8 mouse cellular contexts compared by ENCODE assay signal in genomic region chr17:9764041-9764606, GRCm38 (mm10).
DNase-seq lines count a peak whose midpoint lies in the region; ATAC-seq and TF ChIP-seq lines count a peak whose summit lies in the region.

No protein-coding gene starts in this region.

- no peak overlapping the region for H3K9ac ChIP-seq in lung, postnatal 0 days (replicated peaks; ENCODE audit: low read depth)
- peak overlapping the region; percentile 46 for H3K9ac ChIP-seq in forebrain, postnatal 0 days
- no peak overlapping the region for H3K9ac ChIP-seq in liver, embryonic 15.5 days

- no peaks in the 10 kb centered on the region for H3K36me3 ChIP-seq in lung, postnatal 0 days (ENCODE audit: insufficient read depth, low read length)
- H3K36me3 ChIP-seq in forebrain, postnatal 0 days (ENCODE audit: insufficient read depth), result no peaks in the 10 kb centered on the region
- no peaks in the 10 kb centered on the region for H3K36me3 ChIP-seq in liver, embryonic 15.5 days (replicated peaks)

- peak; percentile 27 for DNase-seq in lung, postnatal 0 days (ENCODE audit: low spot score)
- no peak for DNase-seq in lung, adult 18-20 months
- peak; percentile 40 for DNase-seq in forebrain, postnatal 0 days
- no peak for DNase-seq in natural killer cell, adult 2 months (ENCODE audit: low spot score in 2 of 2)
- no peak for DNase-seq in thymus, postnatal 10 days (ENCODE audit: low spot score in 2 of 2)
- no peak for DNase-seq in left cerebral cortex, postnatal 10 days (ENCODE audit: extremely low spot score in 1 of 2, low spot score in 2 of 2)

- 12% methylated on average over 9 of the region's 9 CpGs for WGBS in lung, postnatal 0 days
- WGBS in forebrain, postnatal 0 days, result 3% methylated on average over 8 of the region's 9 CpGs
- WGBS in liver, embryonic 15.5 days (ENCODE audit: insufficient replicate concordance), result 19% methylated on average over 9 of the region's 9 CpGs

- peak overlapping the region; percentile 21; the same call in 1 of the 2 replicates for H3K27ac ChIP-seq in lung, postnatal 0 days (ENCODE audit: low read length)
- H3K27ac ChIP-seq in forebrain, postnatal 0 days (ENCODE audit: low read depth, low read length), result peak overlapping the region; percentile 77
- no peak overlapping the region for H3K27ac ChIP-seq in liver, embryonic 15.5 days (replicated peaks)

- H3K9me3 ChIP-seq in lung, postnatal 0 days (ENCODE audit: low read length), result no peaks in the 10 kb centered on the region
- H3K9me3 ChIP-seq in forebrain, postnatal 0 days (ENCODE audit: low read length), result no peaks in the 10 kb centered on the region
- no peaks in the 10 kb centered on the region for H3K9me3 ChIP-seq in liver, embryonic 15.5 days (replicated peaks)

- no peak for TF ChIP-seq EP300 in lung, postnatal 0 days (IDR thresholded peaks at IDR 0.05)

- TF ChIP-seq CTCF in lung, postnatal 0 days (IDR thresholded peaks at IDR 0.05), result no peak
- 0 out of 2 replicates have a peak, but pooled peaks have one; percentile 2 for TF ChIP-seq CTCF in forebrain, postnatal 0 days (IDR thresholded peaks at IDR 0.05; ENCODE audit: low read depth)

- ATAC-seq in lung, postnatal 0 days, result peak; percentile 14; the same call in 1 of the 2 replicates
- no peak for ATAC-seq in forebrain, postnatal 0 days
- ATAC-seq in liver, embryonic 15.5 days (ENCODE audit: insufficient read depth), result no peak
- ATAC-seq in frontal cortex, adult (ENCODE audit: low TSS enrichment), result no peak

- H3K4me2 ChIP-seq in lung, postnatal 0 days (replicated peaks; ENCODE audit: low read depth, low read length), result peak overlapping the region; percentile 63
- peak overlapping the region; percentile 56 for H3K4me2 ChIP-seq in forebrain, postnatal 0 days (ENCODE audit: low read depth)
- peak overlapping the region; percentile 55 for H3K4me2 ChIP-seq in liver, embryonic 15.5 days

- H3K27me3 ChIP-seq in lung, postnatal 0 days (replicated peaks; ENCODE audit: insufficient read depth, low read length), result no peaks in the 10 kb centered on the region
- H3K27me3 ChIP-seq in forebrain, postnatal 0 days (ENCODE audit: insufficient read depth, low read length), result no peaks in the 10 kb centered on the region
- 0 out of 2 replicates have a peak, but pooled peaks cover 4% of the 10 kb centered on the region for H3K27me3 ChIP-seq in liver, embryonic 15.5 days

- intact Hi-C loops in left cerebral cortex, postnatal 10 days (cut with DNase I), result loop anchor here (5.0 kb wide), 1 partner anchor 83 kb away; no protein-coding TSS in a partner anchor

- peaks cover 3% of the 10 kb centered on the region; the same call in 1 of the 2 replicates for H3K4me1 ChIP-seq in lung, postnatal 0 days (ENCODE audit: insufficient read depth, low read depth, low read length)
- H3K4me1 ChIP-seq in forebrain, postnatal 0 days (ENCODE audit: insufficient read depth), result peaks cover 5% of the 10 kb centered on the region; the same call in 1 of the 2 replicates
- no peaks in the 10 kb centered on the region; the same call in 1 of the 2 replicates for H3K4me1 ChIP-seq in liver, embryonic 15.5 days (replicated peaks)

- peak overlapping the region; percentile 12 for H3K4me3 ChIP-seq in lung, postnatal 0 days (ENCODE audit: low read depth, low read length)
- peak overlapping the region; percentile 33 for H3K4me3 ChIP-seq in forebrain, postnatal 0 days (ENCODE audit: low read depth, low read length)
- H3K4me3 ChIP-seq in liver, embryonic 15.5 days (replicated peaks), result no peak overlapping the region; the same call in 1 of the 2 replicates

Comparison
In these comparisons a context has a peak if more than half of its experiments do, and no peak if none do; other contexts are left out.
1. DNase-seq: peak in lung, postnatal 0 days (single experiment) and forebrain, postnatal 0 days (single experiment); none in lung, adult 18-20 months (0 of 2), natural killer cell, adult 2 months (0 of 2), thymus, postnatal 10 days (0 of 2) and left cerebral cortex, postnatal 10 days (0 of 2).
2. Peak in every context shown above with its lines, with median percentiles within 50 percentile points of each other: H3K4me2 ChIP-seq.